Mouse (Mus musculus): ENCODE data around the gene Atp1a4.
A peak's percentile ranks its signal among the peaks of the same experiment; 100 is the strongest.

Gene Atp1a4

DNA sequence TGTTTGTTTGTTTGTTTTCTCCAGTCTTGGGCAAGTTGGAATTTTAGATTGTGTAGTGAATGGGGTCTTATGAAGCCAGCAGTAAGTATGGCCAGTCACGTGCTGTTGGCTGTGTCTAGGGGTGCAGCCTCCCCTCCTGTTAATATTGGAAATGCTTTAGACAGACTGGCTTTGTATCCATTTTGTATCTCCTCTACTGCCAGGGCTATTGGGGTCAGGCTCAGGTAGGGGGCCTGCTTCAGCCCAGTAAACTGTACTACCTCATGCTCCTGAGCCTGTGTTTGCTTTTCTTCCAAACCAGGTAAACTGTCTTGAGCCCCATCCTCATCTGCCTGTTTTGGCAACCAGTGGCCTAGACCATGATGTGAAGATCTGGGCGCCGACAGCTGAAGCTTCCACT lies 66.0 kb downstream of the Atp1a4 start:
- DNase-seq, result peak; percentile 30 to 33

DNA sequence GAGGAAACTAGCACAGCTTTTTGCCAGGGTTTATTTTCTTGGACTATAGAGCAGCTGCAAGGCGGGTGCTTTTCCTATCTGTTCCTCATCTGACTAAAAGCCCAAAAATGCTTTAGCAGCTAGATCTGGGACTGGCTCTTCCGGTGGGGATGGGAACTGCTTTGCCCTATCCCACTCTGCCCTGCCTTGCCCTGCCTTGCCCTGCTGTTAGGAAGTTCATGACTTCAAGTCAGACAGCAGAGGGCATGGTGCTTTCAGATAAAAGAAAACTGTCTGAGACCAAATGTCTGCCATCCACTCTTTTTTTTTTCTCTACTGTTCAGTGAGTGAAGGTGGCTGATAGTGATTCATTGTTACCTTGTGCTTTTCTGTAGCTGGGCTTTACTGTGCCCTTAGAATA lies 66.6 kb downstream of the Atp1a4 start:
- no peak for DNase-seq

DNA sequence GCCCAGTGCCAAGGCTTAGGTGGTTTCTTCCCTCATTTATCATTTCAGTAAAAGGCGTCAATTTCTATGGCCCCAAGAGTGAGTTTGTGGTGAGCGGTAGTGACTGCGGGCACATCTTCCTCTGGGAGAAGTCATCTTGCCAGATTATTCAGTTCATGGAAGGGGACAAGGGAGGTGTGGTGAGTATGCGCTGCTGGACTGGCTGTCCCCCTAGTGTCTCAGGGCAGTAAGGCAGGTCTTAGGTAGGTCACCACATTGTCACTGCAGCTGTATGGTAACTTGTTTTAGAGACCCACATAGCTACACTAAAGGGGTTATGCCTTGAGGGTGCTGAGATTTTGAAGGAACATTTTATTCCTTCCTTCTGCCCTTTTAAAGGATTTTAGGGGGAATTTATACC lies 69.3 kb downstream of the Atp1a4 start:
- peak in 1 of 2 experiments; percentile 44 for DNase-seq

DNA sequence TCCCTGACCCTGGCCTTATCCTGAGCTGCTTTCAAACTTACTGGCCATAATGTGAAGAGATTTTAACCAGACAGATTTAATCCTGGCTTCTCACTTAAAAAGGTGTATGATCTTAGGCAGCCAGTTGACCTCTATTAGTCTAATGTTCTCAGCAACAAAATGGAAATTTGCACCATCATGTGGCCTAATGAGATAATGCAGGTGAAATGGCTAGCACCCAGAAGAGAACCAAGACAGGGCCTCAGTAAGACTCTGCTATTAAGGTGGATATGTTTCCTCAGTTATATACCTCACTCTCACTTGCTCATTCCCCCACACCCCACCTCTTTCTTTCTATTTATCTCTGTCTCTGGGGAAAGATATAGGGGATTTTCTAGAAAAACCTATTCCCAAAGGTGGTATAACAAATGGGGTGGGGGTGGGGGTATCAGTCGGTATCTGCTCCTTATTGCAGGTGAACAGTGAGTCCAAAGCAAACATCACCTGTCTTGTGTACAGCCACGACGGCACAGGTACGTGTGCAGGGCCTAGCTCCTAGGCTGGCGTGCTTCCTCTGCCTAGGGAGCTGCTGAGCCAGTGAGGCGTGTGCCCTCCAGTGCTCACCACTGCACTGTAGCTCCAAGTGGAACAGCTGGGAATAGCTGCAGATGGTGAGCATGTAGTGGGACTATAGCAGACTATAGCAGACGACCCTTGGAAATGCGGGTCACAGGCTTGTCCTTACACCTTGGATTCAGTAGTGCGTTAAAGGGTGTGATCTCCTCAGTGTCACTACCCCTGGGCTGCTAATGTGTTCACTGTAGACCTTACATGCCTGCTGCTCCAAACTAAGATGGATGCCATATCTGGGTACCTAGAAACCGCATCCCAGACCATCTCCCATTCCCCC lies 71.6 kb downstream of the Atp1a4 start:
- DNase-seq, result no peak

DNA sequence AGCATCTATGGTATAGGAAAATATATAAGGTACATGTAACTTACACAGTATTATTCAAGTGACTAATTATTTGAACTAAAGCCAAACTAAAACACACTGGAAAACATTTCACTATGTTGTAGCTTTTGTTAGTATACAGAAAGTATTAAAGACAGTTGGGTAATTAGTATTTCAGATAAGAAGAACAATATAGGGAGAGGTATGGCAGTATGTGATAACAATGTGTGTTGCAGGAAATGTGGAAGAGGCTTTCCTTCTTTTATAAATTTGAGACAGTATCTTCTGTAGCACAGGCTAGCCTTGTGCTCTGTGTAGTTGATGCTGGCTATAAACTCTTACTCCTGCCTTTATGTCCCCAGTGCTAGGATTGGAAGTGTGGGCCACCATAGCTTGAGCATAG lies 74.3 kb downstream of the Atp1a4 start:
- no peak for DNase-seq

DNA sequence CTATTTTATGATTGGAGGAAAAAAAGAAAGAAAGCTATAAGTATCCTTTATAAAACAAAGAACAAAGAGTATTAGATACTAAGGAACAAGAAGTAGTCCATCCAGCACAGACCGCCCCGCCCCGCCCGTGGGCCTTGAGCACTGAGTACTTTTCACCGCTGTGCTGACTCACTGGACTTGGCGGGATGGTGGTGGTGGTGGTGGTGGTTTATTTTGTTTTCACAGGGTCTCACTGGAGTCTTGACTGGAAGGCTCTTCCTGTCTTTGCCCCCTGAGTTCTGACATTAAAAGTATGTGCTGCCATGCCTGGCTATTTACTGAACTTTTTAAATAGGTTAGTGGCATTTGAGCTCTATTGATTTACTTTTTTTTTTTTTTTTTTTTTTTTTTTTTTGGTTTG lies 75.2 kb downstream of the Atp1a4 start:
- no peak for DNase-seq

DNA sequence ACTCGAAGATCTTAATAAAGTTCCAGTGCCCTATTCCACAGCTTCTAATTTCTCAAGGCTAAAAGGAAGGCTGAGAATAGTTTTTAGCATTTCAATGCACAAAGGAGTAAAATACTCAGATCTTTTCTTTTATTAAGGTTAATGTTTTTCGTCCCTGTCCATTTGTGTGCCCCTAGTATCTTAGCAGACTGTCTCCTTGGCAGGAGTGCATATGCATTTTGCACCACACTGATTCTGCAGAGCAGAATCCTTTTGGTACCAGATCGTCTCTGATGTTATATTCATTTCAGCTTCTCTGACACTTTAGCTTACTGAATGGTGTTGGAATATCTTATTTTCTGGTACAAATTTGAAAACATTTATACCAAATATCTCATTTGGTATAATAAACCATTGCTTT lies 76.4 kb downstream of the Atp1a4 start:
- DNase-seq, result peak in 1 of 2 experiments; percentile 44

DNA sequence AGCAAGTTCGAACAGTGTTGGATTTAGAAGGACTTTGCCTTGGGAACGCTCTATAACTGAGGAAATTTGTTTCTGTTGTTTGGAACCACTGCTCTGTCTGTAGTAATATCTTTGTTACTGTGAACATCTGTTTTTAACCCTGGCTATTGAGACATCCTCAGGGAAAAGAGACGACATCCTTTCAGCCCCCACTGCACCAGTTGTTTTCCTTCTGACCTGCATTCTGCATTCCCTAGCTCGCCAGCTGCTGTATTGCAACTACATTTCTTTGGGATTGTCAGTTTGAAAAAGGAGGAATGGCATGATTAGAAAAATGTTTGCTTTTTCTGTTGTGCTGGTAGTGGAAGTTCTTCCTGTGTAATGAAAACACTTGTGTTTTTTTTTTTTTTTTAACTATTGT lies 77.3 kb downstream of the Atp1a4 start:
- DNase-seq, result no peak

DNA sequence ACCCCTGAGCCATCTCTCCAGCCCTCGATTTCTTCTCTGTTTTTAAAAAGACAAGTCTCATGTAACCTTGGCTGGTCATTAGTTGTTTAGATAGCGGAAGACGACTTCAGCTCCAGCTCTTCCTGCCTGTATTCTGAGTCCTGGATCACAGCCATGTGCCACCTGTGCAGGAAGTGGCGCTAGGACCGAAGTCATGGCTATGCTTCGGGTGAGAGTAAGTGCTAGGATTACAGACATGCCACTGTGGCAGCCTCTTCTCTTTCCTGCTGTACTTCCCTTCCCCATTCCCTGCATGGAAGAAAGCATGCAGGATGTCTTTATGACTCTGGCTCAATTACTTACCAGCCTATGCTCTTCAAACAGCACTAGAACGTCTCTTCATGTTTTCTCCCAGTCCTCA lies 79.1 kb downstream of the Atp1a4 start:
- peak; percentile 45 to 47 for DNase-seq

DNA sequence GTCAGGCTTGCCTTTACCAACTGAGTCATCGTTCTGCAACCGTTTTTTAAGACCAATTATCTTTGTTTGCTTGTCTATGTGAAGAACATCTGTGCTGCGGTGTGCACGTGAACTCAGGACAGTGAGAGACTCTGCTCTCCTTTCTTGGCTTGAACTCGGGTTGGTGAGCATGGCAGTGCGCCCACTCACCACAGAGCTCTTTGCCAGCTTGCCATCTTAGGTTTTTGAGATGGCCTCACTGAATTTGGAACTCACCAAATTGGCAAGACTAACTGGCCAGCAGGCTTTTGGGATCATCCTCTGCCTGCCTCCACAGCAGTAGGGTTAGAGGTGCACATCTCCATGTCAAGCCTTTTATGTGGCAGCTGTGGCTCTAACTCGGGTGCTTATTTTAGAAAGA lies 80.4 kb downstream of the Atp1a4 start:
- peak; percentile 38 to 56 for DNase-seq

Measured in cerebellum, adult 18-20 months (tissue).